Mouse (Mus musculus) lung, postnatal 14 days (tissue): ENCODE results near the gene Fgf9.

Source experiments
- DNase-seq: peaks from one replicate; pipeline ENCODE4 v3.0.0; 2021

The Fgf9 gene

DNA sequence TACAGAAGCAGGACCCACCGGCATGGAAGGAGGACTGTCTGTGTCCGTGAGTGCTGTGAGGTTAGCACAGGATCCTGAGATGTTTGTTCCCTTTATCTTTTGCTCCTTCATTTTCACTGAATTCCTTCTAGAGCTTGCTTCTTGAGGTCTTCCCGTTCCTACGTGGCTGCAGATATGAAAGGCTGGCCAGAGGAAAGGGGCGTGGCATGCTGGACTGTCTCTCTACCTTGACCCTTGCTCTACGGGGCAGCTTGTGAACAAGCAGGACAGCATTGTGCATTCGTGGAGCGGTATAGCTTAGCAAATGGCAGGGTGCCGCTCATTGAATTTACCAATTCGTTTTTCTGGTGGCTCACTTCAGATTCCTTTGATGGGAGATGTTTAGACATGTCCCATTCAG, 21.0 kb downstream of the Fgf9 start:
- DNase-seq, result no peak

DNA sequence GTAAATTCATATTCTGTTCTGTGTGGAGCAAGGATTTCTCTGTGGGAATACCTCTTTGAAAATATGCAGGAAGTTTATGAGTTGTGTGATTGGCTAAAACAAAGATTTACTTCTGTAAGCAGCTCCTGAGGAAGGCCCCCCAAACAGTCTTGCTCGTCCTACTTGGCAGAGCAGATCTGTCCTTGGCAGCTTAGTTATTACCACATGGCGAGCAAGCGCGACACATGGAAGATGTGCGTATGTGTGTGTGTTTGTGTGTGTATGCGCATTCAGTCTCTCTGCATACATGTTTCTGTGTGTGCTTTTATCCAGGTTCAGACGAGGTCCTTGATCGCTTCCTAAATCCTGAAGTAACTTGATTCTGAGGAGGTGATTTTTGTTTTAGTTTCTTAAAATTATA, 29.3 kb downstream of the Fgf9 start:
- no peak for DNase-seq

DNA sequence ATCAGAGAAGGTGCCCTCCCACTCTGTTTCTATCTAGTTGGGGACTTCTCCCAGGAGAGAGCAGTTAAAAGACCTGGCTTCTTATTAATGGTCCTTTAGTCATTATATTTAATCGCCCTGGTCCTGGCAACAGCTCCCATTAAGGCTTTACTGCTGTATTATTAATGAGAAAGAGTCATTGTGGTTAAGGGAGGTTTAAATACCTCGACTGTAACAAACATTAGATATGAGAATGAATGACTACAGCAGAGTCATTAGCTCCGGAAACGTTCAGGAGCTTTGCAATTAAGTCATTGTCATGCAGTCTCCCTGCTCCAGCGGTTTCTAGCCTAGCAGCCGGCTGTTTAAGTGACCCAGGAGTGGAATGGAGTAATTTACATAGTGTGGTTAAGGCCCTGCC, 31.0 kb downstream of the Fgf9 start:
- DNase-seq, result no peak

DNA sequence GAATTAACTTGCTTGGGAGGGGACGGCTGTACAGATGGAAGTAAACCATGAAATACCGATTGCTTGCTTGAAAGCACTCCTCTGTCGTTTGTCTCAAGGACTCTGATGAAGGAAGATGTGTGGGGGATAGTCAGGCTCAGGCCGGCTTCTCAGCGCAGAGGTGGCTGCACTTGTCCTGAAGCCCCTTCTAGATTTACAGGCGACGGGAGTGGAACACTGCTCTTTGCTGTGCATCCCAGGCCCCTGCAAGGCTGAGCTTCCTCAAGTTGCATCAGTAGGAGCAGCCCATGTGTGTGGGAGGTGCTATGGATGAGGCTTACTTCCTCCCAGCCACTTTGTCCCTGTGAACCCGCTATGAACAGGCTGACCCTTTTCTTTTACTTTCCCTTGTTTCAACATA, 33.9 kb downstream of the Fgf9 start:
- DNase-seq, result no peak

DNA sequence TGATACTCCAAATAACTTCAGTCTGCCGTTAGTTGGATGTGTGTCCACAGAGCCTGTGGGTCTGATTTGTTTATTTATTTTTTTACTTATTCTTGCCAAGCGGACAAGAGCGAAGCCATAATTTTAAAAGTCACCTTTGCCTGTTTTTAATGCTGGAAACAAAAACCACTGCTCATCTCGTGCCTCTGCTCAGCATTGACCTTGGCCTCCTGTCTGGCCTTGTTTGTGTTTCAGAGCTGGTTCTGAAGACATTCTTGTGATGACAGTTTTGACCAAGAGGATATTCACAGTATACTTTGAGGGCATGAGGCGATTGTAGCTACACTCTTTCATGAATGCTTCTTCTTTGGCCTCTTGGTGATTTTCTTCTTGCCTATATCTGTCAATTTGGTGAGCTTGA, 35.2 kb downstream of the Fgf9 start:
- no peak for DNase-seq

DNA sequence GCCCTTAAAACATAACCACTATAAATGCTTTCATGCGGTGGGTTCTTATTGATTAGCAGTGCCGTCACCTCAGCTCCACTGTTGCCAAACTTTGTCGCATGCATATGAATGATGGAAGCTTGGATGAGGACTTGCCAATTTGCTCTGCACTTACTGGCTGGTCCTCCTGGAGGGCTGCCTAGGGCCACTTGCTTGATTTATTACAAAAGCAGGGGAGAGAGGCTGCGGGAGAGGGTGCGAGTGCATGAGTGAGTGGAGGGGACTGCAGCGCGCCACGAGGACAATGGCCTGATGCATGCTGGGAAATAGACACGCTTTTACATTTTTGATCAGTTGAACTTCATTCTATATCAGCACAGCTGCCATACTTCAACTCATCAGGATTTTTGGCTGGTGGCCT, 39.3 kb downstream of the Fgf9 start:
- DNase-seq, result no peak

DNA sequence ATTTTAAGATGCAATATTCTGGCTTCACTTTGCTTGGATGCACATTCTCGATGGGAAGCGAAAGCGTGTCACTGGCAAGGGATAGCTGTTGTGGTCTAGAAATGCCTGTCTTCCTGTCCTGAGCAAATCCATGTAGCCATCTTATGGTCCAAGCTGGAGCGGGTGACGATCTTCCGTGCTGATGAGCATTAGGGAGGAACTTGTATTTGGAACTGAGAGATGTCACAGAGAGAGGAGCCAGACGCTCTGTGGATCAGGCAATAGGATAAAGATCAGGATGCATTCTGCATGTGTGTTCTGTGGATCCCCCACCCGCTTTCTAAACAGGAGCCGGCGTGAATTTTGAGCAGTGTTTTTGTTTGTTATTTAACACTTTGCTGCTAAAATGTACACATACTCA, 41.2 kb downstream of the Fgf9 start:
- no peak for DNase-seq

DNA sequence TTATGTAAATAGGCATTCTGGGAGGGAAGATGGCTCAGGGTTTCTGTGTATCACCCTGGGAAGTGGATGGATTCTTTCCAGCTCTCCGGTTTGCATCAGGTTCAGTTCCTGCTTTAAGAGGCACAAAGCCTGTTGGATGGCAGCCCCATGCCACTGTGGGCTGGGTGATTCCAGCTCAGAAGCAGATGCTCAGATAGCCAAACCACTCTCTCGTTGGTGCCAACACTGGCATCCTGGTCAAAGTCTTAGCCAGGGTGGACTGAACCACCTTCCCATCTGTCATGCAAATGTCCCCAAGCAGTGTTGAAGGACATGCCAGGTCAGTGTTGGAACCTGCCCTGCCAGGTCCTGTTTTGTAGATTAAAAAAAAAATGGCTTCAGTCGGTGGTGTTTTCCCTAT, 42.0 kb downstream of the Fgf9 start:
- DNase-seq, result no peak

DNA sequence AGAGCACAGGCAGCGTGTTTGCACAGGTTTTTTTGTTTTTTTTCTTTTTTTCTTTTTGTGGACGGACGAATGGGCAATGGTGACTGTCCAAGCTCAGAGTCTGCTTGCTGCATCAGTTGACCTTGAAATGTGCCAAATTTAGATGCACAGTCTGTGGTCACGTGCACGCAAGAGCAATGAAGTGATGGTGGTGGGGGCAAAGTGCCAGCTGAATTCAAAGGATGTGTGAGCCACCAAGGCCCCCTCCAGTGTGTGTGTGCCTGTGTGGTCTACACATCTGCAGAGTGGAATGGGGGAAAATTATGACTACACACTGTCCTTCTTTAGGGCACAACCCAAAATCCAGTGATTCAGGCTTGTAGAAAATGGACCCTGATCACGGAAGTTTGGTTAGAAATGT, 42.8 kb downstream of the Fgf9 start:
- no peak for DNase-seq

DNA sequence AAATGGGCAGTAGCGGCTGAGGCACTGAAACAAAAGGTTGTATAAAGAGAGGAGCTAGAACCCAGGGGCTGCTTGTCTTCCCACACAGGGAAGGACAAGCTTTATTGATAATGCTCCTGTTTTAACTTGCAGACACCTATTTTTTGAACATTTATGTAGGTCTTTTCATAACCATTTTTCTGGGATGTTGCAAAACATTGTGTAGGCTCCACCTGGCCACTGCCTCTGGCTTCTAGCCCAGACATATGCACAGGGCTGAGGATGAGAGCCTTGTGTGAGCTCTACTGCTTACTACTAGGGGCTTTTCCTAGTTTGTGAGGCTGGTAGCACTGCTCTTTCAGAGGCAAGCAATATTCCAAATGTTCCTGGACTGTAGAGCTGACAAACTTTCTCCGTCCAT, 43.8 kb downstream of the Fgf9 start:
- no peak for DNase-seq

DNA sequence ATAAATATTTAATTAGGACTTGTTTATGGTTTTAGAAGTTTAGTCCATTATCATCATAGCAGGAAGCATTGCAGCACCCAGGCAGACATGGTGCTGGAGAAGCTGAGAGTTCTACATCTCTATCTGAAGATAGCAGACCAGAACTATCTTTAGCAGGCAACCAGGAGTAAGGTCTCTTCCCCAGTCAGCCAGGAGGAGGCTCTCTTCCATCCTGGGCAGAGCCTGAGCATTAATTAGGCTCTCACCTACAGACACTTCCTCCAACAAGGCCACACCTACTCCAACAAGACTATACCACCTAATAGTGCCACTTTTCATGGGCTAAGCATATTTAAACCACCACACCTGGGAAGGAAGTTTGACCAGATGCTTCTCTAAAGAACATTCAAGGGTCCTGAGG, 54.3 kb downstream of the Fgf9 start:
- DNase-seq, result no peak

DNA sequence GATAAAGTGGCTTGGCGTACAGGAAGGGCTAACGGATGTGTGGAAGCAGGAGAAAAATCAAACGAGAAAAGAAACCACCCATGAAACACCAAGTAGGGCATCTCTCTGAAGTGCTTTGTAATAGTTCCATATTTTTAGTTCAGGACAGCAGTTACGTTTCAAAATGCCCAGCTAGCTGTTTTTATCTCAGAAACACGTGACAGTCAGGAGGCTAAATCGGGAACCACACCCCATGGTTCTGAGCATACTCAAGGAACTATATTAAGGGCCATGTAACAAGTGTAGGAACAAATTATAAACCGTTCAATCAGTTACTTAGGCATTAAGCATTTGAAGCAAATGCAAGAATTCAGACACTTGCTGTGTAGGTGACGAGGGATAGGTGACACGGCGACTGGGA, 56.2 kb downstream of the Fgf9 start:
- DNase-seq, result no peak

DNA sequence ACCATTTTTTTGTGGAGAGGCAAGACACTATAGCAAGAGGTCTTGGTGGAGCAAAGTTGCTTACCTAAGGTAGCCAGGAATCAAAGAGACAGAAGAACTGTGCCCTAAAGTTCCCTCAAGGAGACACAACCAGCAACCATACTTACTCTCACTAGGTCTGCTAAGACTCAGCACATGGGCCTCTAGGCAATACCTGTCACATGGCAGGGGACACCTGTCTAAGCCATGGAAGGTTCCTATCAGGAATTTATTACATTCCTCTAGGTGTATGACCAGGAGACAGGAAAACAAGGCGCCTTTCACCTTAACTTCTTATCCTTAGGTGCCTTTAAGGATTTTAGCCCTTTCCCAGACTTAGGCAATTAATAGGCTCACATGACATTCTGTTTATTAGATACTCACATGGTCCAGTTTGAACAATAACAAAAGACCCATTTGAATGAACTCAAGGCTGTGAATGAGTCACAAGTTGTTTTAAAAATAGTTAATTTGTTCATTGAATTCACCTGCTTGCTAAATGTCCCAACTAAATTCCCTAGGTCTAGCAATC, 69.2 kb downstream of the Fgf9 start:
- DNase-seq, result no peak

DNA sequence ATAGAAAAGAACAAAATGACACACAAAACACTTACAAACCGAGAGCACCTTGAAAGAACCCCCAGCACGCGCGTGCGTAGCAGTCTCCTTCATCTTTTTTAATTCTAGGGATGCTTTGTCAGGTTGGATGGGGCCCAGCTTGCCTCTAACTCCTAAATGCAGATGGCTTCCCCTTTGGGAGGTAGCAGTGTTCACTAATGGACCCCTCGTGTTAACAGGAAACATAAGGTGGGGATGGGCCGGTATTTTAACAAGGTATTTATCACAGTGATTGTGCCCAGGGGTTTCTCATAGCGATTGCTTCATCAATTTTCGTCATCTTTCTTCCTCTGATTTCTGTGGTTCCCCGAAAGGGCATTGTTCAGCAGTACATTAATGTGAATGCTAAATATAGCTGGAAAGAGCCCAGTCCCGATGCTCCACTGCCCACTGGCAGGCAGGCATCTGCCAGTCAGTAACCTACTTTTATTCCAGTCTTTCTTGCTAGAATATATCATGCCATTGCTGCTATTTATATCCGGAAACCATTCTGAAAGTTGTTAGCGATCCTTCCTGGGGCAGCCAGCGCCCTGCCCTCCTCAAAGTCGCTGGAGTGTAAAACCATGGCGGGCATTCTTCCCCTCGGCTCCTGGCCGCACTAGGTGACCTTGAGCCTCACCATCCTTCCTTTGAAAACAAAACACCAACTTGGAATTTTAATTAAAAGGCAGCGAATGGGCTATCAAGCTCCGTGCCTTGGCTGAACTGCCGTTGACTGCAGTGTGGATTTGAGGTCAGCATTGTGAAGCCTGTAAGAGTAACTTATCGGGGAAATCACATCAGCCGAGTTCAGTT, 79.5 kb downstream of the Fgf9 start:
- DNase-seq, result no peak

DNA sequence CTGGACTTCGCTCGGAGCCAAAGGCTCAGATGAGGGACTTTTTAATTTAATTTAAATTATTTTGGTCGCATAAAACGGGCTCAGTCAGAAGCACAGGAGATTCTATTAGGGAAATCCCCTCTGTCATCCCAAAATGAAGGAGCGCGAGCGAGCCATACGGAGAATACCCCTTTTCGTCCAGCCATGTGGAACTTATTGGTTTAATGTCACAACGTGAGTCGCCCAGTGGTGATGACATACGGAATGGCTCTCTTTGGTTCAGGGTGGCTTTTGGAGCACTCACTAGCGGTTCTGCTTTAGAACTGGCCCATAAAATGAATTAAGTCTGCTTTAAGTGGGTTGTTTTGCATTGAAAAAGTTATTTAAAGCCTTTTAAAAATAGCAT, 80.1 kb downstream of the Fgf9 start:
- DNase-seq, result no peak

DNA sequence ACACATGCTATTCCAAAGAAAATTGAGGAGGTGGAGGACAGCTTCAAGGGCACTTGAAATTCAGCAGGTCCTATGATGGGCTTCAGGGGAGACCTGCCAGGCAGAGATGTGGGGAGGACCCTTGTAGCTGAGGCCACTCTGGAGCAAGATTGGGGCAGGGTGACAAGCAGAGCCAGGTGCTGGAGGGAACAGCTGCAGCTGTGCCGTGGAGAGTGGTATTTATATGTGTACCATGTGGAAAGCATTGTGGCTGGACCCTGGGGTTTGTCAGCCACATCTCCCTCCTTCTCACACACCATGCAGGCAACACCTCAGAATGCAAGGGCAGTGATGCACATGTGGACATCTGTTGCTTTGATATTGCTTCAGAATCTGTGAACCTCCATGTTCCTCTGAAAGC, 81.8 kb downstream of the Fgf9 start:
- no peak for DNase-seq

DNA sequence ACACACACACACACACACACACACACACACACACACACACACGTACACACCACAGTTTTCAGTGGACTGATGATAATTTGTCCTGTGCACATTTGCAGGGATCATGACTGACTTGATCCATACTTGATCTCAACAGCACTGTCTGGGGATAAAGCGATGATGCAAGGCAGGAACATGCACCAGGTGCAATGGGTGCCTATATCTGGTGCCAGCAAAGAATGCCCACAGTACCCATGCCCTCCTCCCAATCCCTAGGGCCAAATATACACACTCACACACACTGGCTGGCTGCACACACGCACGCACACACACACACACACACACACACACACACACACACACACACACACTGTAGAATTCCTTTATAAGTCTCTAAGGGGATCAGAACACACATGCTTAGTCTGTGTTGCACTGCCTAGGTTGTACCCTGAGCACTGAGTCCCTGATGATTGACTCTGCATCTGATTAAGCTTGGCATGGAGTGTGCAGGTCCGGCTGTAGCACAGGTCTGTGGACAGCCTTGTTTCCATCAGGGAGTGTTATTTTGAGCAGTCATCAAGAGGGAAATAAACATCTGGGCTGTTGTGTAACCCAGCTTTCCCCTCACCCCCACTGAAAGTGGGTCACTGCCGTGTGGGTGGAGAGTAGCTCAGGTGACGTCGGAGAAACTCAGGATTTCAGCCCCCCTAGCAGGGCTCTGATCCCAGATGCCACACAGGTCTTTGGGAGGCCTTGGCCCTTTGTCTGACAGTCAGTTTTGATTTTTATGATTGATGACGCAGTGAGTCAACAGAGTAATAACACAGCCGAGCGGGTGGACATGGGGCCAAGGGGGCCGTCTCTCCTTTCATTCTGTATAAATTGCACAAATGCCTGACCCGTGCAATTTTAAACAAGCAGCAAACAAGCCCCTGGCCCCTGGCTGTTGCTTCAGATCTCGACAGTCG, 83.4 kb downstream of the Fgf9 start:
- DNase-seq, result peak; percentile 17

DNA sequence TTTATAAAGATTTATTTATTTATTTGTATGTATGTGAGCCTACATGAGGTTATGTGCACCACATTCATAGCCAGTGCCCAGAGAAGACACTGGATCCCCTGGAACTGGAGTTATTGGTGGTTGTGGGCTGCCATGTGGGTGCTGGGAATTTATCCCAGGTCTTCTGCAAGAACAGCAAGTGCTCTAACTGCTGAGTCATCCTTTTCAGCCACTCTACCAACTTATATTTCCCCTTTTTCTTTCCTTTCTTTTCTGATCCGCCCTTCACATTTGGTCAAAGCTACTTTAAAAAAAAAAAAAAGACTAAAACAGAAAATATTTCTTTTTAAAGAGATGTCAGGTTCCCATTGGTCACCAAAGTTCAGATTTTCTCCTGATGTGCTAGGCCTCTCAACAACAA, 90.3 kb downstream of the Fgf9 start:
- no peak for DNase-seq
